Mouse (Mus musculus): ENCODE measurements around the gene Rpl19. TPM values are rescaled to one million over a fixed set of nuclear protein-coding genes. Genes with fewer than 3 reads are reported as not detected.

Rpl19 gene
- polyA plus RNA-seq, 1 experiment = 2,972 TPM

GRCm38 (mm10) chr11:98066201-98066600 lies 39.7 kb downstream of the Rpl19 start:
- no peaks in the 10 kb centered on the region for H3K27me3 ChIP-seq (ENCODE audit: control insufficient read depth, insufficient read depth, insufficient read length)

GRCm38 (mm10) chr11:98067255-98067654 lies 40.7 kb downstream of the Rpl19 start:
- H3K4me3 ChIP-seq = no peak overlapping the region
- no peaks in the 10 kb centered on the region for H3K36me3 ChIP-seq (ENCODE audit: control insufficient read depth, insufficient read depth)
- no peak overlapping the region for H3K4me2 ChIP-seq (ENCODE audit: low read depth)
- no peaks in the 10 kb centered on the region for H3K27me3 ChIP-seq (ENCODE audit: control insufficient read depth, insufficient read depth, insufficient read length)
- H3ac ChIP-seq (ENCODE audit: control insufficient read depth, insufficient read length) = no peak overlapping the region
- TF ChIP-seq TCF3 (IDR thresholded peaks at IDR 0.05; ENCODE audit: insufficient read length, low read depth) (no peak), POLR2AphosphoS2 (IDR thresholded peaks at IDR 0.05; ENCODE audit: insufficient read length, low read depth) (no peak), POLR2A (IDR thresholded peaks at IDR 0.05; ENCODE audit: insufficient read length, low read depth) (no peak), MAX (IDR thresholded peaks at IDR 0.05; ENCODE audit: low read depth) (no peak), SRF (IDR thresholded peaks at IDR 0.05; ENCODE audit: control insufficient read depth, insufficient read length, low read depth) (no peak), REST (IDR thresholded peaks at IDR 0.05; ENCODE audit: insufficient read depth, insufficient read length) (no peak), MYOD1 (IDR thresholded peaks at IDR 0.05; ENCODE audit: control insufficient read depth in 1 of 3, insufficient read length in 2 of 3, low read depth in 2 of 3) (no peak), CEBPB (IDR thresholded peaks at IDR 0.05; ENCODE audit: insufficient read depth, poor library complexity, severe bottlenecking) (no peak), USF1 (IDR thresholded peaks at IDR 0.05; ENCODE audit: low read depth) (no peak), E2F4 (IDR thresholded peaks at IDR 0.05; ENCODE audit: insufficient read depth) (no peak), MYOG (IDR thresholded peaks at IDR 0.05; ENCODE audit: control insufficient read depth in 1 of 3, insufficient read depth in 1 of 3, insufficient read length in 2 of 3, low read depth in 2 of 3) (no peak), TCF12 (IDR thresholded peaks at IDR 0.05; ENCODE audit: insufficient read depth, poor library complexity, severe bottlenecking) (no peak)
- H3K79me2 ChIP-seq (ENCODE audit: control insufficient read depth, insufficient read depth) = no peaks in the 10 kb centered on the region

More at GRCm38 (mm10) chr11:98066201-98066600, 39.7 kb downstream of the Rpl19 start:
- H3ac ChIP-seq (ENCODE audit: control insufficient read depth, insufficient read length) = no peak overlapping the region
- H3K79me2 ChIP-seq (ENCODE audit: control insufficient read depth, insufficient read depth) = no peaks in the 10 kb centered on the region
- no peaks in the 10 kb centered on the region for H3K36me3 ChIP-seq (ENCODE audit: control insufficient read depth, insufficient read depth)
- H3K4me2 ChIP-seq (ENCODE audit: low read depth) = no peak overlapping the region
- H3K4me3 ChIP-seq = no peak overlapping the region
- no peak for TF ChIP-seq MYOG (IDR thresholded peaks at IDR 0.05; ENCODE audit: control insufficient read depth in 1 of 3, insufficient read depth in 1 of 3, insufficient read length in 2 of 3, low read depth in 2 of 3)
- no peak for TF ChIP-seq TCF3 (IDR thresholded peaks at IDR 0.05; ENCODE audit: insufficient read length, low read depth)

- TF ChIP-seq POLR2A (IDR thresholded peaks at IDR 0.05; ENCODE audit: insufficient read length, low read depth) = no peak
- H3K4me2 ChIP-seq (ENCODE audit: low read depth) = no peak overlapping the region
- no peaks in the 10 kb centered on the region for H3K79me2 ChIP-seq (ENCODE audit: control insufficient read depth, insufficient read depth)
Measured at GRCm38 (mm10) chr11:98073442-98073841, 46.9 kb downstream of the Rpl19 start.

GRCm38 (mm10) chr11:98075195-98075808 lies 48.8 kb downstream of the Rpl19 start:
- Histone ChIP-seq H3K4me3 (no peak overlapping the region), H3K79me2 (ENCODE audit: control insufficient read depth, insufficient read depth) (no peaks in the 10 kb centered on the region), H3K36me3 (ENCODE audit: control insufficient read depth, insufficient read depth) (no peaks in the 10 kb centered on the region), H3K27me3 (ENCODE audit: control insufficient read depth, insufficient read depth, insufficient read length) (no peaks in the 10 kb centered on the region), H3ac (ENCODE audit: control insufficient read depth, insufficient read length) (no peak overlapping the region), H3K4me2 (ENCODE audit: low read depth) (peak overlapping the region; percentile 39)
- TF ChIP-seq MYOG (IDR thresholded peaks at IDR 0.05; ENCODE audit: control insufficient read depth in 1 of 3, insufficient read depth in 1 of 3, insufficient read length in 2 of 3, low read depth in 2 of 3) (no peak), SRF (IDR thresholded peaks at IDR 0.05; ENCODE audit: control insufficient read depth, insufficient read length, low read depth) (no peak), TCF3 (IDR thresholded peaks at IDR 0.05; ENCODE audit: insufficient read length, low read depth) (no peak), CEBPB (IDR thresholded peaks at IDR 0.05; ENCODE audit: insufficient read depth, poor library complexity, severe bottlenecking) (no peak), MYOD1 (IDR thresholded peaks at IDR 0.05; ENCODE audit: control insufficient read depth in 1 of 3, insufficient read length in 2 of 3, low read depth in 2 of 3) (no peak), REST (IDR thresholded peaks at IDR 0.05; ENCODE audit: insufficient read depth, insufficient read length) (no peak), POLR2A (IDR thresholded peaks at IDR 0.05; ENCODE audit: insufficient read length, low read depth) (no peak), TCF12 (IDR thresholded peaks at IDR 0.05; ENCODE audit: insufficient read depth, poor library complexity, severe bottlenecking) (no peak), USF1 (IDR thresholded peaks at IDR 0.05; ENCODE audit: low read depth) (no peak), E2F4 (IDR thresholded peaks at IDR 0.05; ENCODE audit: insufficient read depth) (no peak), POLR2AphosphoS2 (IDR thresholded peaks at IDR 0.05; ENCODE audit: insufficient read length, low read depth) (no peak), MAX (IDR thresholded peaks at IDR 0.05; ENCODE audit: low read depth) (no peak)

More at GRCm38 (mm10) chr11:98073442-98073841, 46.9 kb downstream of the Rpl19 start:
- no peaks in the 10 kb centered on the region for H3K36me3 ChIP-seq (ENCODE audit: control insufficient read depth, insufficient read depth)
- H3K4me3 ChIP-seq = no peak overlapping the region
- no peak overlapping the region for H3ac ChIP-seq (ENCODE audit: control insufficient read depth, insufficient read length)
- H3K27me3 ChIP-seq (ENCODE audit: control insufficient read depth, insufficient read depth, insufficient read length) = no peaks in the 10 kb centered on the region

GRCm38 (mm10) chr11:98077086-98077485 lies 50.6 kb downstream of the Rpl19 start:
- TF ChIP-seq E2F4 (IDR thresholded peaks at IDR 0.05; ENCODE audit: insufficient read depth) (no peak), MYOG (IDR thresholded peaks at IDR 0.05; ENCODE audit: control insufficient read depth in 1 of 3, insufficient read depth in 1 of 3, insufficient read length in 2 of 3, low read depth in 2 of 3) (no peak), POLR2A (IDR thresholded peaks at IDR 0.05; ENCODE audit: insufficient read length, low read depth) (no peak), TCF3 (IDR thresholded peaks at IDR 0.05; ENCODE audit: insufficient read length, low read depth) (no peak)
- Histone ChIP-seq H3ac (ENCODE audit: control insufficient read depth, insufficient read length) (no peak overlapping the region), H3K4me2 (ENCODE audit: low read depth) (no peak overlapping the region), H3K36me3 (ENCODE audit: control insufficient read depth, insufficient read depth) (no peaks in the 10 kb centered on the region), H3K4me3 (no peak overlapping the region), H3K27me3 (ENCODE audit: control insufficient read depth, insufficient read depth, insufficient read length) (no peaks in the 10 kb centered on the region), H3K79me2 (ENCODE audit: control insufficient read depth, insufficient read depth) (no peaks in the 10 kb centered on the region)

Other genes starting within 250 kb of the Rpl19 start
- gene Rpl23, start 244.3 kb upstream of the Rpl19 start, polyA plus RNA-seq (2012; fragmentation: generic; extraction: Trizol) = 1,321 TPM
- gene Lasp1, start 227.7 kb upstream of the Rpl19 start, polyA plus RNA-seq (2012; fragmentation: generic; extraction: Trizol) = 82.6 TPM
- gene B230217C12Rik, start 185.9 kb upstream of the Rpl19 start, polyA plus RNA-seq (2012; fragmentation: generic; extraction: Trizol) = 1.9 TPM
- gene Fbxo47, start 142.6 kb upstream of the Rpl19 start, polyA plus RNA-seq (2012; fragmentation: generic; extraction: Trizol) = 0.32 TPM
- gene Plxdc1, start 40.3 kb upstream of the Rpl19 start, polyA plus RNA-seq (2012; fragmentation: generic; extraction: Trizol) = 2.7 TPM
- gene Arl5c, start 30.5 kb upstream of the Rpl19 start, polyA plus RNA-seq (2012; fragmentation: generic; extraction: Trizol) = 2.1 TPM
- gene Cacnb1, start 3.7 kb upstream of the Rpl19 start, polyA plus RNA-seq (2012; fragmentation: generic; extraction: Trizol) = 163 TPM
- gene Stac2, start 26.8 kb downstream of the Rpl19 start, polyA plus RNA-seq (2012; fragmentation: generic; extraction: Trizol) = 41.7 TPM
- gene Fbxl20, start 123.7 kb downstream of the Rpl19 start, polyA plus RNA-seq (2012; fragmentation: generic; extraction: Trizol) = 5.9 TPM
- gene Med1, start 166.6 kb downstream of the Rpl19 start, polyA plus RNA-seq (2012; fragmentation: generic; extraction: Trizol) = 15.9 TPM
- 7.3 TPM for gene Cdk12, start 176.3 kb downstream of the Rpl19 start, polyA plus RNA-seq (2012; fragmentation: generic; extraction: Trizol)